Mouse (Mus musculus) myocyte (in vitro differentiated cells): ENCODE data around the gene Ugt2b38. TPM values are rescaled to one million over a fixed set of nuclear protein-coding genes. Genes with fewer than 3 reads are reported as not detected.
"Not testable (repeated sequence)": the region's sequence is repeated elsewhere in the genome, so short reads cannot be mapped to it uniquely, and the experiment has no call there.

Source experiments
- H3K27me3 ChIP-seq: one replicate; pipeline ENCODE4 v1.6.1; 2011; ENCODE audit not compliant: control insufficient read depth, insufficient read depth, insufficient read length
- H3K36me3 ChIP-seq: one replicate; pipeline ENCODE4 v1.6.1; 2011; ENCODE audit not compliant: control insufficient read depth, insufficient read depth
- H3K4me2 ChIP-seq: one replicate; pipeline ENCODE4 v1.6.1; 2011; ENCODE audit warnings: low read depth, control low read depth
- H3K4me3 ChIP-seq: one replicate; pipeline ENCODE4 v1.5.1; 2011; ENCODE audit warnings: mild to moderate bottlenecking, control low read depth, moderate library complexity
- H3K79me2 ChIP-seq: one replicate; pipeline ENCODE4 v1.6.1; 2011; ENCODE audit not compliant: control insufficient read depth, insufficient read depth
- H3ac ChIP-seq: one replicate; pipeline ENCODE4 v1.6.1; 2011; ENCODE audit not compliant: control insufficient read depth, insufficient read length
- CEBPB ChIP-seq: IDR thresholded peaks from 2 replicates; pipeline ENCODE4 v1.6.1; 2011; ENCODE audit warnings: mild to moderate bottlenecking, moderate library complexity; ENCODE audit not compliant: poor library complexity, insufficient read depth, severe bottlenecking
- E2F4 ChIP-seq: IDR thresholded peaks from one replicate; pipeline ENCODE4 v1.6.1; 2011; ENCODE audit warnings: mild to moderate bottlenecking, control low read depth, moderate library complexity; ENCODE audit not compliant: insufficient read depth
- MAX ChIP-seq: IDR thresholded peaks from one replicate; pipeline ENCODE4 v1.6.1; 2011; ENCODE audit warnings: low read depth, mild to moderate bottlenecking, control low read depth
- MYOD1 ChIP-seq, 3 experiments: IDR thresholded peaks; one replicate each; pipeline ENCODE4 v1.6.1; 2011; ENCODE audit warnings: control low read depth in 2 of 3, low read depth in 2 of 3, mild to moderate bottlenecking in 2 of 3, moderate library complexity in 1 of 3; ENCODE audit not compliant: insufficient read length in 2 of 3, control insufficient read depth in 1 of 3
- MYOG ChIP-seq, 3 experiments: IDR thresholded peaks; one replicate each; pipeline ENCODE4 v1.6.1; 2011; ENCODE audit warnings: control low read depth in 2 of 3, low read depth in 2 of 3, mild to moderate bottlenecking in 2 of 3; ENCODE audit not compliant: insufficient read length in 2 of 3, control insufficient read depth in 1 of 3, insufficient read depth in 1 of 3
- POLR2A ChIP-seq: IDR thresholded peaks from one replicate; pipeline ENCODE4 v1.6.1; 2011; ENCODE audit warnings: low read depth, mild to moderate bottlenecking, control low read depth, moderate library complexity; ENCODE audit not compliant: insufficient read length
- POLR2AphosphoS2 ChIP-seq: IDR thresholded peaks from one replicate; pipeline ENCODE4 v1.6.1; 2011; ENCODE audit warnings: low read depth, control low read depth; ENCODE audit not compliant: insufficient read length
- REST ChIP-seq: IDR thresholded peaks from one replicate; pipeline ENCODE4 v1.6.1; 2011; ENCODE audit warnings: mild to moderate bottlenecking, control low read depth, moderate library complexity; ENCODE audit not compliant: insufficient read depth, insufficient read length
- SRF ChIP-seq: IDR thresholded peaks from one replicate; pipeline ENCODE4 v1.6.1; 2011; ENCODE audit warnings: low read depth; ENCODE audit not compliant: control insufficient read depth, insufficient read length
- TCF12 ChIP-seq: IDR thresholded peaks from one replicate; pipeline ENCODE4 v1.6.1; 2011; ENCODE audit warnings: mild to moderate bottlenecking, control low read depth; ENCODE audit not compliant: poor library complexity, insufficient read depth, severe bottlenecking
- TCF3 ChIP-seq: IDR thresholded peaks from one replicate; pipeline ENCODE4 v1.6.1; 2011; ENCODE audit warnings: low read depth, control low read depth; ENCODE audit not compliant: insufficient read length
- USF1 ChIP-seq: IDR thresholded peaks from one replicate; pipeline ENCODE4 v1.6.1; 2011; ENCODE audit warnings: low read depth, mild to moderate bottlenecking, control low read depth, moderate library complexity
- polyA plus RNA-seq: library from polyadenylated mRNA; unstranded; fragments of >200 nt; fragmentation: generic; extraction: Trizol; gene quantifications from one replicate; pipeline ENCODE4 v1.2.1, GENCODE M21; 2012; ENCODE audit warnings: missing spikeins

Ugt2b38 gene
- polyA plus RNA-seq = not detected

GRCm38 (mm10) chr5:87424041-87424440, at the start of gene Ugt2b38:
Ugt2b38 (minus strand) TSS chr5:87424203.
- H3K36me3 ChIP-seq, H3K79me2 ChIP-seq, H3K27me3 ChIP-seq, H3K4me3 ChIP-seq, H3ac ChIP-seq, H3K4me2 ChIP-seq: not testable (repeated sequence)

GRCm38 (mm10) chr5:87458810-87459209, 34.8 kb upstream of the Ugt2b38 start:
- TF ChIP-seq CEBPB (no peak), SRF (no peak), POLR2AphosphoS2 (no peak), E2F4 (no peak), REST (no peak), MYOD1 (IDR thresholded peaks at IDR 0.05; ENCODE audit: control insufficient read depth in 1 of 3, insufficient read length in 2 of 3, low read depth in 2 of 3) (no peak), TCF12 (no peak), MAX (no peak), TCF3 (no peak), USF1 (no peak), POLR2A (no peak), MYOG (IDR thresholded peaks at IDR 0.05; ENCODE audit: control insufficient read depth in 1 of 3, insufficient read depth in 1 of 3, insufficient read length in 2 of 3, low read depth in 2 of 3) (no peak)
- Histone ChIP-seq H3K27me3 (no peaks in the 10 kb centered on the region), H3ac (no peak overlapping the region), H3K4me2 (no peak overlapping the region), H3K79me2 (no peaks in the 10 kb centered on the region), H3K4me3 (no peak overlapping the region), H3K36me3 (no peaks in the 10 kb centered on the region)

GRCm38 (mm10) chr5:87457701-87458100, 33.7 kb upstream of the Ugt2b38 start:
- no peak overlapping the region for H3ac ChIP-seq
- H3K79me2 ChIP-seq = no peaks in the 10 kb centered on the region
- TF ChIP-seq REST (no peak), CEBPB (no peak), E2F4 (no peak), USF1 (no peak), POLR2AphosphoS2 (no peak), MAX (no peak), POLR2A (no peak), TCF12 (no peak), SRF (no peak), TCF3 (no peak), MYOG (IDR thresholded peaks at IDR 0.05; ENCODE audit: control insufficient read depth in 1 of 3, insufficient read depth in 1 of 3, insufficient read length in 2 of 3, low read depth in 2 of 3) (no peak), MYOD1 (IDR thresholded peaks at IDR 0.05; ENCODE audit: control insufficient read depth in 1 of 3, insufficient read length in 2 of 3, low read depth in 2 of 3) (no peak)
- no peaks in the 10 kb centered on the region for H3K27me3 ChIP-seq
- H3K36me3 ChIP-seq = no peaks in the 10 kb centered on the region
- H3K4me2 ChIP-seq = no peak overlapping the region
- H3K4me3 ChIP-seq = no peak overlapping the region

- Histone ChIP-seq H3ac (no peak overlapping the region), H3K36me3 (no peaks in the 10 kb centered on the region), H3K4me2 (no peak overlapping the region), H3K27me3 (no peaks in the 10 kb centered on the region), H3K79me2 (no peaks in the 10 kb centered on the region), H3K4me3 (no peak overlapping the region)
- no peak for TF ChIP-seq MYOG (IDR thresholded peaks at IDR 0.05; ENCODE audit: control insufficient read depth in 1 of 3, insufficient read depth in 1 of 3, insufficient read length in 2 of 3, low read depth in 2 of 3)
- no peak for TF ChIP-seq MAX
- TF ChIP-seq REST = no peak
- TF ChIP-seq POLR2AphosphoS2 = no peak
- no peak for TF ChIP-seq CEBPB
- TF ChIP-seq MYOD1 (IDR thresholded peaks at IDR 0.05; ENCODE audit: control insufficient read depth in 1 of 3, insufficient read length in 2 of 3, low read depth in 2 of 3) = no peak
- no peak for TF ChIP-seq POLR2A
- TF ChIP-seq TCF12 = no peak
- no peak for TF ChIP-seq SRF
- TF ChIP-seq E2F4 = no peak
- no peak for TF ChIP-seq USF1
Measured at GRCm38 (mm10) chr5:87456216-87456850, 32.3 kb upstream of the Ugt2b38 start.

DNA sequence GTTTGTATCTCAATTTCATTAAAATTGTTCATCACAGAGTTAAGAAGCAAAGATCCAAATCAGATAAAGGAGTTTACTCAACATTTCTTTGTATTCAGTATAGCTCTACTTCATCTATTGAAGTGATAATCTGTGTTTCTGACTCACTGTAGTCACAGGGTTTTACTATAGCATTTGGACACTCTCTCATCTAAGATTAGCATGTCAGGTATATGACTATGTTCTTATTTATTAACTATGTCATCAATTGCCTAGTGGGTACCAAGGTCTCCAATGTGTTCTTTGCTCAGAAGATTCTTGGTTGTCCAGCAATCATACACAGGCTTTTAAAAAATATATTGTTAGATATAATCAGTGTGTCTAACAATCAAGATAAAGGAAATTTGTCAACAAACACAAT, 31.5 kb upstream of the Ugt2b38 start:
- Histone ChIP-seq H3K4me2 (no peak overlapping the region), H3K27me3 (no peaks in the 10 kb centered on the region), H3K79me2 (no peaks in the 10 kb centered on the region), H3K4me3 (no peak overlapping the region), H3ac (no peak overlapping the region), H3K36me3 (no peaks in the 10 kb centered on the region)
- TF ChIP-seq MYOG (IDR thresholded peaks at IDR 0.05; ENCODE audit: control insufficient read depth in 1 of 3, insufficient read depth in 1 of 3, insufficient read length in 2 of 3, low read depth in 2 of 3) (no peak), TCF3 (no peak), SRF (no peak), E2F4 (no peak), CEBPB (no peak), POLR2AphosphoS2 (no peak), REST (no peak), MAX (no peak), MYOD1 (IDR thresholded peaks at IDR 0.05; ENCODE audit: control insufficient read depth in 1 of 3, insufficient read length in 2 of 3, low read depth in 2 of 3) (no peak), TCF12 (no peak), POLR2A (no peak), USF1 (no peak)

- not testable (repeated sequence) for H3K79me2 ChIP-seq, H3K27me3 ChIP-seq, H3K4me2 ChIP-seq, H3K4me3 ChIP-seq, H3ac ChIP-seq, H3K36me3 ChIP-seq
Measured at GRCm38 (mm10) chr5:87452514-87452913, 28.5 kb upstream of the Ugt2b38 start.
